Mouse (Mus musculus) layer of hippocampus, adult 8-10 months (tissue): ENCODE results near the gene Snapc2. TPM values are rescaled to one million over a fixed set of nuclear protein-coding genes. Genes with fewer than 3 reads are reported as not detected.
A peak's percentile ranks its signal among the peaks of the same experiment; 100 is the strongest.
"Not testable (repeated sequence)": the region's sequence is repeated elsewhere in the genome, so short reads cannot be mapped to it uniquely, and the experiment has no call there.

Source experiments
- DNase-seq, 2 experiments: peaks; one replicate each; pipeline ENCODE4 v3.0.0; 2022; ENCODE audit warnings: low spot score in 2 of 2
- total RNA-seq, 4 experiments: library from RNA; stranded (reverse); gene quantifications; 2 replicates each; pipeline ENCODE4 v1.2.4; 2022

Snapc2 gene
- total RNA-seq, 4 experiments from 2014 or later: 27.5 to 36.9 (median 32.2) TPM

DNA sequence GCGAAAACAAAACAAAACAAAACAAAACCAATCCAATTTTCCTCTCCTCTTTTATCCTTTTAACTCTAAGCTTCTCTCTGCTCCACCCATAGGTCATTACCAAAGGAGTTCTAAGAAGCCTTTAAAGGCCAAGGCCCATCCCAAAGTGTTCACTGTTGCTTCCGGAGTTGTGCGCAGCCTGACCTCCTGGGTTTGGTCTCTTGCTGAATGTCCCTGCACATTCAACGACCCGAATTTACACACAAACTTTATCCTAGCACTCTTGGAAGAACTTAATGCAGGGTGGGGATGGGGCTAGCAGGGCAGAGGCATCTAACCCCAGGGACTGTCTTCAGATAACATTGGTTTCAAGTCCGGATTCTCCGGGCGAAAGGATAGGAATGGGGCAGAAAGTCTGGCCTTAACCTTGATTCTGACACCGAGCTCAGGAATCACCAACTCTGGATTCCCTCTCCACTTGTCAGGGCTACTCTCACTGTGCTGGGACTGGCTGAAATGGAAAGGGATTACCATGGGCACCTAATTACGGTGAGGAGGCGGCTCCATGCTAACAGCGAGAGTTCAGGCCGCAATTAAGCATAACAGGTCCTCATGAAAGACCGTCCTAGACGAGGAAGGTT, 15.0 kb upstream of the Snapc2 start:
- DNase-seq: peak in 1 of 2 experiments; percentile 25

DNA sequence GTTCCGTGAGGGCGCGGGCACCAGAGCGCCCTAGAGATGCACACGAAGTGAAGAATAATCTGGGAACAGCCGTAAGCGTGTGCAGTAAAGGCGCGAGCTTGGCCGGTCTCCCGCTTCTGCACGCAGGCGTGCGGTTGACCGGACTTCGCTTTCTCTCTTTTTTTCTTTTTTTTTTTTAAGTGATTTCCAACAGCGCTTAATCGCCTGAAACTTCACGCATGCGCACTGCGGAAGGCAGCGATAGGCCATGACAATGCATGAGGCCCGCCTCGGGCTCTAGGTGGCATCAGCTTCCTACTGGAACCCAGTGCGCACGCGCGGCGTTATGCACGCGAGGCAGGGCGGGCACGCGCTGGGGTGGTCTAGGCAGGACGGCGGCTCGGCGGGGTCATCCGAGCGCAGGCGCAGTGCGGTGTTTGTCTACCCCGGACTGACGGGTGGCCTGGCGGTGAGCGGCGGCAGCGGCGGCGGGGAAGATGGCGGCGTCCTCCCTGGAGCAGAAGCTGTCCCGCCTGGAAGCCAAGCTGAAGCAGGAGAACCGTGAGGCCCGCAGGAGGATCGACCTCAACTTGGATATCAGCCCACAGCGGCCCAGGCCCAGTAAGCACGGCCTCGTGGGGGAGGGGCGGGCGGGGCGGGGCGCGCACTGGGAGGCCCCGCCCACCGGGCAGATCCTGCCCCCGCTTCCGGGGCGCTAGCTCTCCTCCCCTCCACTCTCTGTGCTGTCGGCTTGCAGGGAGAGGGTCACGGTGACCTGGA, 14.3 kb upstream of the Snapc2 start, which contains the start of the genes Map2k7 and Gm49320:
Gene Map2k7, plus strand, starts transcription at position 307 of the 759 bp plus-strand sequence.
Gene Gm49320, plus strand, starts transcription at position 432 of the 759 bp plus-strand sequence.
- DNase-seq: peak; percentile 100

DNA sequence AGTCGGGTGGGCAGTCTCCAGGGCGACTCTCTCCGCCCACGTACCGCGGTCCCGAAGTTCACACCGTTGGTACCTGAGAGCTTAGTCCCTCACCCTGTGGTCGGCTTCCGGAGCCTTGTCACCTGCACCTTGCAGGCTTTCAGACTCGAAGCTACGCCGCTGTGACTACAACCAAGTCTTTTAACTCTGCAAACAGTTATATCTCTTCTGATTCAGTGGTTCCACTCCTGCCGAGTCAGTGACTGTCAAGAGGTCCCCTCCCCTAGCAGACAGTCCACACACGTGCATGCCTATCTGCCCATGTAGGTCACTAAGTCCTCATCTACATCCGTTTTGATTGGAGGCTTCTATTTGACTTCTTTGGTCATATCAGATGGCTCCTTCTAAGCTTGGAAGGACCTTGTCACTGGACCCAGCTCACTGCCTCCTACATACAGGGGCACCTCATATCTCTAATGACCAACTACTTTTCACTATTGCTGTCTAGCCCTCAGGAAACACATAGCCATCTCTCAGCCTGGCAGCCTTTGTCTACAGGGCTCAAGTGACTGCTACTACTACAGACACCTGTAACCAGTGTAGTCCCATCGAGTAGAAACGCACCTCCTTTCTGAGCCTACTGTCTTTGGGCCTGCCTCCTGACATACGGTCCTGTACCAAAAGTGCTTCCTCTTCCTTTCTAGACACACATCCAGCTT, 13.5 kb upstream of the Snapc2 start:
- DNase-seq: no peak

DNA sequence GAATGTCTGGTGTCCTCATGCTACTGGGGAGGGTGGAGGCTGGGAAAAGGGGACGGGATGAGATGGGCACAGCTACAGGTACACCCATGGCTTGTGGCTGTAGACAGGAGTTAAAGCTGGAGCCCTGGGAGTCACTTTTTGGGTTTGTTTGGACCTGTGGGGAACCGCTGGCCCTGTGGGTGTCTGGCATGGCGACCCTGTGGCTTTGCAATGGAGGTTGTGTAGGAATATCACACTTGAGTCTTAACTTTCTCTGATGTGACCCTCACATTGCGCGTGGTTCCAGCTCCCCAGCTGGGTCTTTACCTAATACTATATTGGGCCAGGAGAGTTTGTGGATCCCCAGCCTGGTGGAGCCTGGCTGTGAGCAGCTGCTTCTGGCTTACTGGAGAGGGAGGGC, 7.8 kb upstream of the Snapc2 start:
- DNase-seq: no peak

DNA sequence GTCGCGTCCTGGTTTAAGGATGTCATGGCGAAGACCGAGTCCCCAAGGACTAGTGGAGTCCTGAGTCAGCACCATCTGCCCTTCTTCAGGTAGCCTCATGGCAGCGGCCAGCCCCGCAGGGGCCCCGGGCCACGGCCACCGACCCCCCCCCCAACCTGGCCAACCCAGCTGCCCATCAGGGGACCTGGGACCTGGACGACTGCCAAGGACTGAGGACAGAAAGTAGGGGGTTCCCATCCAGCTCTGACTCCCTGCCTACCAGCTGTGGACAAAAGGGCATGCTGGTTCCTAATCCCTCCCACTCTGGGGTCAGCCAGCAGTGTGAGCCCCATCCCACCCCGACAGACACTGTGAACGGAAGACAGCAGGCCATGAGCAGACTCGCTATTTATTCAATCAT, 7.1 kb upstream of the Snapc2 start:
- no peak for DNase-seq

- no peak for DNase-seq
Observed at GRCm38 (mm10) chr8:4247241-4247640, 5.6 kb upstream of the Snapc2 start.

GRCm38 (mm10) chr8:4247951-4248540, 4.8 kb upstream of the Snapc2 start, which contains the start of gene Tgfbr3l:
Tgfbr3l (plus strand) TSS chr8:4248214.
- DNase-seq: no peak

DNA sequence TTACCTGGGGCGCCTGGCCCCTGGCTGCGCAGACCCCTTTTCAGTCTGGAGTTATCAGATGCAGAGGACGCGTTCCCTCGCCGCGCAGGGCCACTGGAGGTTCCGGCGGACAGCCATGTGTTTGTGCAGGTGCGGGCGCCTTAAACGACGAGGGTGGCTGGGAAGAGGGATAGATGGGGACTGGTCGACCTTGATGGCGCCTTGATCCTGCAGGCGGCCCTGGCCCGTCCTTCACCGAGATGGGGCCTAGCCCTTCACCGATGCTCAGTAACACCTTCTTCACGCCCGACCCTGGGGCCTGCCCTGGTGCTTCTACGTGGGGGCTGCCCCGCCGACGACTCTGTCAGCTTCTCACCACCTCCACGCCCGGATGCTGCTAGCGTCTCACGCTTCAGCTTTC, 3.7 kb upstream of the Snapc2 start:
- DNase-seq: no peak

- peak; percentile 79 to 85 for DNase-seq
Observed at GRCm38 (mm10) chr8:4250306-4250970, 2.4 kb upstream of the Snapc2 start.

DNA sequence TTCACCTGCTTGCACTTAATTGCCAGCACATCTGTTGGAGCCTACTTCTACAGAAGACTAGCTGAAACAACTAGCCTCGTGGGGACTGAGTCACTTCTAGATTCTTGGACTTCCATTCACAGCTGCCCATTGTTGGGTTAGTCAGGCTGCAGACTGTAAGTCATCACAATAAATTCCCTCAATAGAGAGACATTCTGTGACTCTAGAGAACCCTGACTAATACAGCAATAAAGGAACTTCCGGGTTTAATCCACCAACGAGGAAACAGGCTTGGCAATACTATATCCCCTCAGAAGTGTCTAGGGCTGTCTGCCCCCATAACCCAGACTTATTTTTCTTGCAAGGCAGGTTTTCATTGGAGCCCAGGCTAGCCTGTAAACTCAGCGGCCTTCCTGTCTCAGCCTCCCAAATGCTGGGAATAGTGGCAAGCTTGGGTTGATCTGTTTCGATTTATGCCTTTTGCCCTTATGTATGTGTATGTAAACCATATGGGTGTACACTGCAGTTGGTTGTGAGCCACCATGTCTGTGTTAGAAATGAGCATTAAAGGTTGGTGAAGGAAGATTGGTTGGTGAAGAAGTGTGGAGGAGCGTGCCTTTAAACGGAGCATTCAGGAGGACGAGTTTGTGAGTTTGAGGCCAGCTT, 642 bp upstream of the Snapc2 start:
- no peak for DNase-seq

DNA sequence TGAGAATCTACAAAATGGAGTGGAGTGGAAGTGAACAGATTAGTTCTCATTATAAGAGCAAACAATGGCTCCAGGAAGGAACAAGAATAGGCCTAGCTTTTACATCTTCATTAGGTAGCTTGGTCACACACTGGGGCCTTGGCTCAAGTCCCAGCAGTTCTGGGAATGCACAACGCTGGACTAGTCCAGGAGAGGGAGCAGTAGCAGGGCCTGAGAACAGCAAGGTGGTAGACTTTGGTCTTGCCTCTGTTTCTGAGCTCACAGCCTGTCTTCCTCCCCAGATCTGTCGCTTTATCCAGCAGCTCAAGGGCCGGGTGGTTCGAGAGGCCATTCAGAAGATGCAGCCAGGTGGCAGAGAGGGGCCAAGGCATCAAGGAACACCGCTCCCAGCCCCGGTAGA, 1.1 kb downstream of the Snapc2 start:
- peak in 1 of 2 experiments; percentile 67 for DNase-seq

DNA sequence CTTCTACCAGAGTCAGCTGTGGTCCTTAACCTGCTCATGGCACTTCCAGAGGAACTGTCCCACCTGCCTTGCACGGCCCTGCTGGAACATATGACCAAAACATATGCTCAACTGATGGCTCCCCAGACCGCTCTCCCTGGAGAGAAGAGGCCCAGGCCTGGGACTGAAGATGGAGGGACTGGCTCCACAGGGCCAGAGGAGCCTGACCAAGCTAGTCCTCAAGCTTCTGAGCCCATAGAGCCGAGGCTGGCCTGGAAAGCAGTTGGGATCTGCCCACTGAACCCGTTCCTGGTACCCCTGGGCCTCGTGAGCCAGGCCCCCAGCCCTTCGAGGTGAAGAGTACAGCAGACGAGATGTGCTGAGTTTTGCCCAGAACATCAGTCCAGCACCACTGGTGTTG, 2.6 kb downstream of the Snapc2 start:
- not testable (repeated sequence) for DNase-seq

GRCm38 (mm10) chr8:4256911-4257310, 4.0 kb downstream of the Snapc2 start:
- DNase-seq: peak; percentile 89 to 90

DNA sequence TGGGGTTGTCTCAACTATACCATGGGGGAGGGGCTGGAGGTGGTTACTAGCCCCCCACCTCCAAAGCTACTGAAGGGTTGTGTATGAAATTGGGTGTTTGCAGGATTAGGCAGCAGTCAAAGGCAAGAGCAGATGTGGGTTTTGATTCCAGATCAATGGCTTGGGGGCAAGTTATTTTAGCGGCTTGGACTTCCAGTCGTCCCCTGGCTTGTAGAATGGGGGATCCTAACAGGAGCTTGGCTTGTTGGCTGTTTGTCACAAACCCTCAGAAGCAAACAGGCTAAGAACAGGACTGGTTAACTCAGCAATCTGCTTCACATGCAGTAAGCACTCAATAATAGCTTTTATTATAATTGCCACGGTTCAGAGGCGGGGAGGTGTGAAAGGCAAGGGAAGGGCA, 4.5 kb downstream of the Snapc2 start:
- DNase-seq: peak in 1 of 2 experiments; percentile 25

DNA sequence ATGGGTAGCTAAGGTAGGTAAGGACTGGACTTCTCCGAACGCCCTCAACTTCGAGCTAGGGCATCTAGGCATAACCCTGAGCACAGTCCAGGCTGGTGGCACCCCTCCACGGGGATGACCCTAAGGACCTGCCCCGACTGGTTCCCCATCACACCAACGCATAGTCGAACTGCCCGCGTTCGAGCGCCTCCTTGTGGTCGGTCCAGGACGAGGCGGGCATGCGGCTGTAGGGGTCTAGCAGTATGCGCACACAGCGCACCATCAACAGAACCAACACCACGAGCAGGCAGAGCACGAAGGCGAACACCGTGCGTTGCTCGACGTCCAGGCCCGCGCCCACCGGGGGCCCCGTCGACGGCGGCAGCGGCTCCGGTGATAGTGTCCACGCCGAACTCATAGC, 5.4 kb downstream of the Snapc2 start:
- DNase-seq: peak; percentile 83

DNA sequence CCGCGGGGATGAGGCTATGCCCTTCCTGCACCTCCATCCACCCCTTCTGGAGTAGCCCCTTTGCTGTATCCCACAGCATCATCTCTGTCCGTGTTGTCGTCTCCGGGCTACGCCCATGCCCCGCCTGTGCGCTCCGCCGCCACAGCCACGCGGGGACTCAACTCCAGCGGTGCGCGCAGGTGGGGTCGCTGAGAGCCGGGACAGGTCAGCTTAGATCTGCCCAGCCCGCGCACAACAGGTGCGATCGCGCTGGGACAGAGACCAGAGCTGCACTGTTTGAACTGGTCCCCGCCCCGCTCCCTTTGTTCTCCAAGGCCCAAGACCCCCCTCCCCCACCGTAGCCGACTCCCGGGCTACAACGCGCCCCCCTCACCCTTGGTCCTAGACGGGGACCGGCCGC, 5.8 kb downstream of the Snapc2 start:
- DNase-seq: peak in 1 of 2 experiments; percentile 59

DNA sequence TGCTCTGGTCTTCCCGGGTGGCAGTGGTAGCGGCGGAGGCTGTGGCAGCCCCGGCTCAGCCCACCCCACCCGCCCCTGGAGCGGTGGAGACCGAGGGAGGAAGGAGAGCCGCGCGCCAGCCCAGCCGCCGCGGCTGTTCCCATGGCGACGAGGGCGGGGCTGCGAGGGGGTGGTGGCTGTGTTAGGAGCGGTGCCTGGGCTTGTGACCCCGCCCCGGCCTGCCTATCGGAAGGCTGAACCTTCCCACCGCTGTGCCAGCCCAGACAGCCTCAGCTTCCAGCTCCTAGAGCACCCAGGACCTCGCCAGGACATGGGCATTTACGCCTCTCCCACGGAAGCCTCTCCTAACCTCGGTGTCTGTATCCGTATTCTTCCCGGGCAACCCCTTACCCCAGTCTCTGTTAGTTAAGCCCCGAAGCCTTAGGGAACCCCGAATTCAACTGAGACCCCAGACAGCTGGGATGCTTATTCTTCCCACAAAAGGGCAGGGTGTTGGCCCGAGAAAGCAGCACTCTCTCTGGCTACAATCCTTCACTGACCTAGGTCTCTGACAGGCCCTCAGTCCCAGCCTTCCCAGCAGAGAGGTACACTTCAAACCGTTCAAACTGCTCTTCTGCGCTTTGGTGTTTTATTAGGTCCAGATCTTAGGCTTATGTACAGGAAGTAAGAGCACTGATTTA, 6.4 kb downstream of the Snapc2 start, which contains the start of gene Ctxn1:
Gene Ctxn1, minus strand, starts transcription at position 150 of the 680 bp plus-strand sequence.
- DNase-seq: peak; percentile 88 to 89

DNA sequence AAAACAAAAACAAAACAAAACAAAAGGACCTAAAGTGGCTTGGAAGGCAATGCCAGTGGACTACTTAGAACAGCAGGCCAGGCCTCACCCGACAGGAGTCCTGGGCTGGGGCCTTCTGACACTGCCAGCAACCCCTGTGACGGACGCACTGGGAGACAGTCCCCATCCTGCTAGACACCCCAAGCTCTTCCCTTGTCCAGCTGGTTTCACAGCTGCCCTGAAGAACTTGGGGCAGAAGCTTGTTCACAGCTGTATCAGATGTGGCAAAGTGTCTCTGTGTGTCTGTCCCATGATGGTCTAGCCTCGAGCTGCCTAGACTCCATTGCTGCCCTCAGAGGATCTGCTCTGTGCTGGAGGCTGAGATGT, 6.9 kb downstream of the Snapc2 start:
- DNase-seq: no peak

DNA sequence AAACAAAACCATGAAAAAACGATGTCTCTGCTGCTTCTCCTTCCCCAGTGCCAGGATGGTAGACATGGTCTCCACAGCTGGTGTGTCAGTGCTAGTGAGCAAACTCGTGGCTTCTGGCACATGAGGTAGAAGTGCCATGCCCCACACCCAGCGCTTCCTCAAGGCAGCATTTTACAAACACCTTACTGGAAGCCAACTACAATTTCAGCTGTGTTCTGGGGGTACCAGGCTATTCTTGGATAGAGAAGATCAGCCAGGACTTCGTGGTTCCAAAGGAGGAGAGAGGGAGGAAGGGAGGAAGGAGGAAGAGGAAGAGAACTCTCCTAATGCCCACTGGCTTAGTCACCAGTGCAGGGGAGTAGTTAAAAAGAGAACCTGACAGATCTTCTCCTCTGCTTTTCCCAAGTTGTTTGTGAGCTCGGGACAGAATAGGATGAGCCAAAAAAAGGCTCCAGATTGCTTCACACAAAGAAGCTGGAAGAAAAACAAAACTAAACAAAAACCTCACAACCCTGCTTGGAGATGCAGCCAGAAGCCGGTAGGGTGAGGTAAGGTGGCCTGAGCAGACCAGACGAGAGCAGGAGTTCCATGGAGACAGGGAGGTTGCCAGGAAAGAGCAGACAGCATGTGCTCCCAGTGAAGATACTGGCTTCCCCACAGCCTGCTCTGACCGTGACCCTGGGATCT, 10.4 kb downstream of the Snapc2 start:
- DNase-seq: no peak
